Mouse (Mus musculus) C2C12 (cell line): Measurements from ENCODE around the gene Camk1g.

ENCODE experiments used
- CEBPB ChIP-seq: IDR thresholded peaks from one replicate; pipeline ENCODE4 v1.6.1; 2011; ENCODE audit warnings: low read depth, mild to moderate bottlenecking, control low read depth, moderate library complexity
- CTCF ChIP-seq: IDR thresholded peaks from one replicate; pipeline ENCODE4 v1.5.1; 2011; ENCODE audit not compliant: control insufficient read depth, insufficient read depth, insufficient read length
- MAX ChIP-seq: IDR thresholded peaks from one replicate; pipeline ENCODE4 v1.6.1; 2011; ENCODE audit warnings: mild to moderate bottlenecking, control low read depth
- MYOD1 ChIP-seq: IDR thresholded peaks from one replicate; pipeline ENCODE4 v1.6.1; 2011; ENCODE audit warnings: low read depth; ENCODE audit not compliant: control insufficient read depth, insufficient read length
- USF1 ChIP-seq: IDR thresholded peaks from one replicate; pipeline ENCODE4 v1.6.1; 2011; ENCODE audit warnings: low read depth, mild to moderate bottlenecking, control low read depth, moderate library complexity

DNA sequence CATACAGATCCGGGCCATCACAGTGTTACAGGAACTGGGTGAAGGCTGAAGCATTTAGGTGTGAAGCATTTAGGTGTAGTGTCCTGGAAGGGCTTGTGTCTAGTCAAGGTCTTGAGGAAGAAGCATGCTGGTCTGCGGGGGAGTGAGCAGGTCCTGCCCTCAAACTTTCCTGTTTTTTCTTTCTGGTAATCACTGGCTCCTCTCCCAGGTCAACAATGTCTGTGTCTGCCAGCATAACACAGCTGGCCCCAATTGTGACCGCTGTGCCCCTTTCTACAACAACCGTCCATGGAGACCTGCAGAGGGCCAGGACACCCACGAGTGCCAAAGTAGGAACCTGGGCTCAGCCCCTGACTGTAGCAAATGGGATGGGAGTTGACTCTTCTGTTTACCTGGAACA, 42.4 kb downstream of the Camk1g start:
- no peak for TF ChIP-seq CTCF
- TF ChIP-seq CEBPB = no peak
- TF ChIP-seq USF1 = no peak
- no peak for TF ChIP-seq MAX
- no peak for TF ChIP-seq MYOD1
